Mouse (Mus musculus) stomach, embryonic 14.5 days (tissue): ENCODE results near the gene Anxa3. TPM values are rescaled to one million over a fixed set of nuclear protein-coding genes. Genes with fewer than 3 reads are reported as not detected.

Source experiments
- ATAC-seq: fragments of 200-750 bp; cut with Nextera tagmentation; 2 replicates; pipeline ENCODE4 v1.8.0; 2017; ENCODE audit warnings: low read depth, moderate TSS enrichment; ENCODE audit not compliant: insufficient number of reproducible peaks, insufficient read depth, low FRiP score
- H3K27ac ChIP-seq: fragments of 300-500 bp; sonication (generic); 2 replicates; pipeline ENCODE4 v1.5.1; 2014; ENCODE audit warnings: mild to moderate bottlenecking, low read length, moderate library complexity, mixed read lengths
- H3K27me3 ChIP-seq: fragments of 300-500 bp; sonication (generic); 2 replicates; pipeline ENCODE4 v1.6.1; 2014; ENCODE audit warnings: low read length, control low read depth, mixed read lengths; ENCODE audit not compliant: control insufficient read depth, insufficient read depth
- H3K36me3 ChIP-seq: fragments of 300-500 bp; sonication (generic); 2 replicates; pipeline ENCODE4 v1.6.1; 2014; ENCODE audit warnings: mild to moderate bottlenecking, control low read depth, low read length, moderate library complexity, mixed read lengths; ENCODE audit not compliant: control insufficient read depth, insufficient read depth
- H3K4me1 ChIP-seq: fragments of 300-500 bp; sonication (generic); 2 replicates; pipeline ENCODE4 v1.6.1; 2014; ENCODE audit warnings: low read length, control low read depth, mixed read lengths; ENCODE audit not compliant: control insufficient read depth, insufficient read depth
- H3K4me2 ChIP-seq: fragments of 300-500 bp; sonication (generic); replicated peaks from 2 replicates; pipeline ENCODE4 v1.6.1; 2014; ENCODE audit warnings: low read depth, low read length, control low read depth
- H3K4me3 ChIP-seq: fragments of 300-500 bp; sonication (generic); 2 replicates; pipeline ENCODE4 v1.5.1; 2014; ENCODE audit warnings: low read depth, low read length, control low read depth
- H3K9ac ChIP-seq: fragments of 300-500 bp; sonication (generic); replicated peaks from 2 replicates; pipeline ENCODE4 v1.6.1; 2014; ENCODE audit warnings: low read depth, mild to moderate bottlenecking, control low read depth, low read length, moderate library complexity, mixed read lengths
- H3K9me3 ChIP-seq: fragments of 300-500 bp; sonication (generic); 2 replicates; pipeline ENCODE4 v1.6.1; 2016; ENCODE audit warnings: low read depth, low read length, control low read depth; ENCODE audit not compliant: control insufficient read depth
- WGBS: fragments of 180-500 bp; shearing (Covaris S2); extraction: QIAGEN DNeasy Blood & Tissue Kit; methylation state at CpG from one replicate; pipeline ENCODE4 v1.1.7; 2014; 5-methylcytosine and 5-hydroxymethylcytosine counted together
- polyA plus RNA-seq: library from polyadenylated mRNA; unstranded; fragments of >200 nt; fragmentation: Nextera tagmentation; extraction: Ambion mirVana; gene quantifications from 2 replicates; pipeline ENCODE4 v1.2.1, GENCODE M21; 2014

Gene Anxa3
- polyA plus RNA-seq, 1 experiment from 2014 or later: 48.4 TPM

GRCm38 (mm10) chr5:96804304-96804703, 11.2 kb downstream of the Anxa3 start:
- no peak overlapping the region for H3K27ac ChIP-seq
- H3K4me3 ChIP-seq: no peak overlapping the region
- no peaks in the 10 kb centered on the region for H3K27me3 ChIP-seq
- H3K9me3 ChIP-seq: no peaks in the 10 kb centered on the region
- no peak overlapping the region for H3K4me2 ChIP-seq
- WGBS: 65% methylated on average over 4 of the region's 4 CpGs
- H3K4me1 ChIP-seq: peaks cover 15% of the 10 kb centered on the region; the same call in 1 of the 2 replicates
- H3K36me3 ChIP-seq: no peaks in the 10 kb centered on the region
- no peak for ATAC-seq
- H3K9ac ChIP-seq: no peak overlapping the region

GRCm38 (mm10) chr5:96804813-96805212, 11.7 kb downstream of the Anxa3 start:
- H3K4me1 ChIP-seq: peaks cover 15% of the 10 kb centered on the region; the same call in 1 of the 2 replicates
- H3K9me3 ChIP-seq: no peaks in the 10 kb centered on the region
- no peak overlapping the region for H3K27ac ChIP-seq
- H3K27me3 ChIP-seq: no peaks in the 10 kb centered on the region
- H3K4me2 ChIP-seq: no peak overlapping the region
- 73% methylated on average over 3 of the region's 3 CpGs for WGBS
- no peak overlapping the region for H3K9ac ChIP-seq
- H3K4me3 ChIP-seq: no peak overlapping the region
- no peak for ATAC-seq
- no peaks in the 10 kb centered on the region for H3K36me3 ChIP-seq

- no peaks in the 10 kb centered on the region for H3K36me3 ChIP-seq
- no peak overlapping the region for H3K4me2 ChIP-seq
- no peak overlapping the region for H3K27ac ChIP-seq
- H3K4me3 ChIP-seq: no peak overlapping the region
- WGBS: 71% methylated on average over 4 of the region's 4 CpGs
- ATAC-seq: no peak
- H3K9ac ChIP-seq: no peak overlapping the region
- no peaks in the 10 kb centered on the region for H3K4me1 ChIP-seq
- H3K27me3 ChIP-seq: no peaks in the 10 kb centered on the region
- no peaks in the 10 kb centered on the region for H3K9me3 ChIP-seq
Measured at GRCm38 (mm10) chr5:96810620-96811019, 17.5 kb downstream of the Anxa3 start.

- no peaks in the 10 kb centered on the region for H3K36me3 ChIP-seq
Measured at GRCm38 (mm10) chr5:96824769-96825327, 31.7 kb downstream of the Anxa3 start.

GRCm38 (mm10) chr5:96827176-96827575, 34.0 kb downstream of the Anxa3 start:
- H3K4me1 ChIP-seq: no peaks in the 10 kb centered on the region
- WGBS: 74% methylated on average over 1 of the region's 1 CpGs
- H3K9ac ChIP-seq: no peak overlapping the region
- no peak overlapping the region for H3K4me3 ChIP-seq
- H3K9me3 ChIP-seq: no peaks in the 10 kb centered on the region
- no peaks in the 10 kb centered on the region for H3K27me3 ChIP-seq
- no peaks in the 10 kb centered on the region for H3K36me3 ChIP-seq
- H3K4me2 ChIP-seq: no peak overlapping the region
- no peak overlapping the region for H3K27ac ChIP-seq
- no peak for ATAC-seq

More at GRCm38 (mm10) chr5:96824769-96825327, 31.7 kb downstream of the Anxa3 start:
- H3K9ac ChIP-seq: no peak overlapping the region
- H3K4me3 ChIP-seq: no peak overlapping the region
- no peaks in the 10 kb centered on the region for H3K4me1 ChIP-seq
- H3K27ac ChIP-seq: no peak overlapping the region
- 72% methylated on average over 13 of the region's 13 CpGs for WGBS
- ATAC-seq: no peak
- no peaks in the 10 kb centered on the region for H3K27me3 ChIP-seq
- no peaks in the 10 kb centered on the region for H3K9me3 ChIP-seq
- H3K4me2 ChIP-seq: no peak overlapping the region

GRCm38 (mm10) chr5:96834338-96834737, 41.2 kb downstream of the Anxa3 start:
- no peak overlapping the region for H3K4me2 ChIP-seq
- ATAC-seq: no peak
- H3K27me3 ChIP-seq: no peaks in the 10 kb centered on the region
- H3K4me1 ChIP-seq: no peaks in the 10 kb centered on the region
- H3K9me3 ChIP-seq: no peaks in the 10 kb centered on the region
- H3K36me3 ChIP-seq: no peaks in the 10 kb centered on the region
- H3K27ac ChIP-seq: no peak overlapping the region
- no peak overlapping the region for H3K4me3 ChIP-seq
- H3K9ac ChIP-seq: no peak overlapping the region
- WGBS: 85% methylated on average over 5 of the region's 5 CpGs

GRCm38 (mm10) chr5:96847986-96848385, 54.8 kb downstream of the Anxa3 start:
- H3K9ac ChIP-seq: no peak overlapping the region
- ATAC-seq: no peak
- H3K4me3 ChIP-seq: no peak overlapping the region
- H3K4me1 ChIP-seq: no peaks in the 10 kb centered on the region
- no peak overlapping the region for H3K27ac ChIP-seq
- no peaks in the 10 kb centered on the region for H3K27me3 ChIP-seq
- no peaks in the 10 kb centered on the region for H3K36me3 ChIP-seq
- H3K4me2 ChIP-seq: no peak overlapping the region
- no peaks in the 10 kb centered on the region for H3K9me3 ChIP-seq

- ATAC-seq: no peak
- Histone ChIP-seq H3K4me2 (no peak overlapping the region), H3K36me3 (no peaks in the 10 kb centered on the region), H3K9me3 (no peaks in the 10 kb centered on the region), H3K4me3 (no peak overlapping the region), H3K27me3 (no peaks in the 10 kb centered on the region), H3K9ac (no peak overlapping the region), H3K27ac (no peak overlapping the region), H3K4me1 (no peaks in the 10 kb centered on the region)
- WGBS: 37% methylated on average over 3 of the region's 3 CpGs
Measured at GRCm38 (mm10) chr5:96848386-96848785, 55.2 kb downstream of the Anxa3 start.

GRCm38 (mm10) chr5:96849232-96849631, 56.1 kb downstream of the Anxa3 start:
- Histone ChIP-seq H3K27ac (no peak overlapping the region), H3K4me3 (no peak overlapping the region), H3K36me3 (no peaks in the 10 kb centered on the region), H3K27me3 (no peaks in the 10 kb centered on the region), H3K9me3 (no peaks in the 10 kb centered on the region), H3K9ac (no peak overlapping the region), H3K4me2 (no peak overlapping the region), H3K4me1 (no peaks in the 10 kb centered on the region)
- ATAC-seq: no peak
- WGBS: 35% methylated on average over 3 of the region's 3 CpGs
